Comparison of ENCODE assay signal across 8 mouse cellular contexts in the genomic region with DNA sequence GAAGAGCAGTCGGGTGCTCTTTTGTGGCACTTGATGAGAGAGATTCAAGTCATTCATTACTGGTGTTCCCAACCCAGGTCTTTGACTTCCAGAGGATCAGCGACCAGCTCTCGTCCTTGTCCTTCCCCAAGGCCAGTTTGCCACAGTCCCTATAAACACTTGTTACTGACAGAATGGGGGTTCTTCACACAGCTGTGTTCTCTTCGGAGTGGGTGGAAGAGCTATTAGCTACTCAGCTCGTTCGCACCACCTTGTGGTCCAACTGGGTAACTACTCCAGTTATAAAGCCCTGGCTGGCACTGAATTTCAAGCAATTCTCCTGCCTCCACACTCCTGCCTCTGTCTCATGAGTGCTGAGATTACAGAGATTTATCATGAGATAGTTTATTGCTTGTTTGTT. TPM values are rescaled to one million over a fixed set of nuclear protein-coding genes. Genes with fewer than 3 reads are reported as not detected.
DNase-seq lines count a peak whose midpoint lies in the region; ATAC-seq lines count a peak whose summit lies in the region.

No protein-coding gene starts in this region.

- no peak overlapping the region for H3K4me3 ChIP-seq in heart, embryonic 10.5 days
- no peak overlapping the region for H3K4me3 ChIP-seq in forebrain, embryonic 14.5 days (ENCODE audit: low read depth, low read length)

- peaks cover 5% of the 10 kb centered on the region for H3K4me1 ChIP-seq in heart, embryonic 10.5 days
- no peaks in the 10 kb centered on the region for H3K4me1 ChIP-seq in forebrain, embryonic 14.5 days (ENCODE audit: control insufficient read depth, insufficient read depth, low read length)

- no peaks in the 10 kb centered on the region for H3K27me3 ChIP-seq in heart, embryonic 10.5 days (ENCODE audit: insufficient read depth, poor library complexity, severe bottlenecking)
- no peaks in the 10 kb centered on the region for H3K27me3 ChIP-seq in forebrain, embryonic 14.5 days (replicated peaks; ENCODE audit: control insufficient read depth, insufficient read depth, low read length)

- peaks cover 6% of the 10 kb centered on the region; the same call in 1 of the 2 replicates for H3K9me3 ChIP-seq in heart, embryonic 10.5 days
- no peaks in the 10 kb centered on the region for H3K9me3 ChIP-seq in forebrain, embryonic 14.5 days (replicated peaks; ENCODE audit: control insufficient read depth, low read length)

- no peak overlapping the region for H3K9ac ChIP-seq in forebrain, embryonic 14.5 days (ENCODE audit: low read length)

- whole genome bisulfite sequencing in heart, embryonic 10.5 days, result 23% methylated on average over 6 of the region's 6 CpGs
- 21% methylated on average over 6 of the region's 6 CpGs for WGBS in forebrain, embryonic 14.5 days

- no peak overlapping the region for H3K4me2 ChIP-seq in forebrain, embryonic 14.5 days (ENCODE audit: low read length)

- H3K36me3 ChIP-seq in heart, embryonic 10.5 days, result no peaks in the 10 kb centered on the region
- no peaks in the 10 kb centered on the region for H3K36me3 ChIP-seq in forebrain, embryonic 14.5 days (ENCODE audit: control insufficient read depth, insufficient read depth, low read length)

- ATAC-seq in forebrain, embryonic 14.5 days, result peak; percentile 52; the same call in 1 of the 2 replicates
- ATAC-seq in megakaryocyte progenitor cell, adult 5-6 weeks (replicated peaks; ENCODE audit: poor library complexity), result peak; percentile 94

- H3K27ac ChIP-seq in heart, embryonic 10.5 days, result no peak overlapping the region
- no peak overlapping the region for H3K27ac ChIP-seq in forebrain, embryonic 14.5 days (ENCODE audit: low read depth, low read length)

- peak; percentile 92 for DNase-seq in heart, adult 11 months
- DNase-seq in heart, embryonic 10.5 days (ENCODE audit: low spot score), result no peak
- DNase-seq in adrenal gland, postnatal 4 days (ENCODE audit: low spot score in 2 of 2), result peak; percentile 10 to 55
- DNase-seq in forebrain, embryonic 14.5 days (ENCODE audit: low spot score), result peak; percentile 86
- peak; percentile 83 for DNase-seq in heart, postnatal 4 days
- DNase-seq in layer of hippocampus, postnatal 36 days, result peak; percentile 52 to 66
- peak; percentile 33 for DNase-seq in spleen, adult 12 weeks (ENCODE audit: low spot score)

RNA-seq across cellular contexts. Expression of gene Tex2, which starts 14.5 kb away (rescaled TPM):
- 12.5 and 17.9 TPM in 2 replicates for polyA plus RNA-seq in heart, embryonic 10.5 days (2016; fragmentation: Nextera tagmentation; extraction: Ambion mirVana)
- 10 to 100 TPM; 31.5 to 33.0 TPM for total RNA-seq in adrenal gland, postnatal 4 days (2021)
- 11.9 and 17.6 TPM in 2 replicates for polyA plus RNA-seq in forebrain, embryonic 14.5 days (2014; fragmentation: Nextera tagmentation; extraction: Ambion mirVana)
- total RNA-seq in heart, postnatal 4 days (2021), result 10 to 100 TPM; 37.6 to 45.2 TPM
- total RNA-seq in layer of hippocampus, postnatal 36 days (2021), result 100 to 1,000 TPM; 135 to 146 TPM
- 48.2 and 52.8 TPM in 2 replicates for total RNA-seq in megakaryocyte progenitor cell, adult 5-6 weeks (2015)
- 77.8 and 78.5 TPM in 2 replicates for total RNA-seq in megakaryocyte progenitor cell, adult 5-6 weeks (2017)
